Mouse (Mus musculus) T-helper 1 cell (primary cell): ENCODE results near the gene Slf2.

Source experiments
- in situ Hi-C: fragments of 300-600 bp; cut with MboI, MseI; formaldehyde crosslinking; loops from one replicate; pipeline ENCODE4 v1.15.1; 2025; ENCODE audit warnings: high pct_unique_total_duplicates

Gene Slf2

DNA sequence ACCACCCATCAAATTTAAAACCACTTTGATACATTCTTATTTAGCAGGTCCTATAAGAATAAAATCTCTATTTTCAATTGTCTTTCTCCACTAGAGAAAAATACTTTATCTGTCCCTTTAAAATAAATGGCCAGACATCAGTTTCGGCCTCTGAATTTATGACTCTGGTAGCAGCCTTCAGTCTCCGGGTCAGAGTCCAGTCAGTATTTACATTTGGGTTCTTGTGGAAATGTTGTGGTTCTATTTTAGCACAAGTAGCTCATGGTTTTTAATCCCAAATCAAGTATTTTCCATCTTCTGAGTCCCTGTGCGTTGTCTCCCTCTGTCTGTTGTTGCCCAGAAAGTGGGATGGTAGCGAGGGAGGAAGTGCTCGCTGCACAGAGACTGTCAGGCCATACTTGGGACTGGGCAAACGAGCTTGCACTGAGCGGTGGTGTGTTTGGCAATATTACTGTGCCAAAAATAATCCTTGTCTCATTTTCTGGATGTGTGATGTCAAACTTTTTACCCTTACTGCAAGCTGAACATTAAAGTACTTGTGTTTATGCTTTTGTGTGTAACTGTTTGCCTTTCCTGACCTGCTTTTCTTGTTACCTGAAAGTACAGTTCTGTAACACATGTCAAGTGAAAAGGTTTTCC is 51.6 kb downstream of the Slf2 start:
- in situ Hi-C loops = no loop called here

DNA sequence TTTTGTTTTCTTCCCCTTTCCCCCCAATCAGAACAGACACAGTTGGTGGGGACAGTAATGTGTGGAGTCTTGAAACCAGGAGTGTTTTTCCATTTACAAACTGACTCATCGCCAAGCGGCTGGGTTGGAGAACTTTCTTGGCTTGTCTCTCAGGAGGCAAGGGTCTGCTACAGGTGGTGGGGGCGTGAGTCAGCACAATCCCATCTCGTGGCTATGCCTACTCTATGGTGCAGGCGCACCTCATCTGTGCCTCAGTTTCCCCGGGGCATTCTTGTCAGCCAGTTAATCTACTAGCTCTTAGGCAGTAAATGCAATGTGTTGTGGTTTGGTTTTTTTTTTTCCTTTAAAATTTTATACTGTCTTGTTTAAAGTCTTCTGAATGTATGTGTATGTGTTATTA is 52.4 kb downstream of the Slf2 start:
- in situ Hi-C loops = no loop called here

DNA sequence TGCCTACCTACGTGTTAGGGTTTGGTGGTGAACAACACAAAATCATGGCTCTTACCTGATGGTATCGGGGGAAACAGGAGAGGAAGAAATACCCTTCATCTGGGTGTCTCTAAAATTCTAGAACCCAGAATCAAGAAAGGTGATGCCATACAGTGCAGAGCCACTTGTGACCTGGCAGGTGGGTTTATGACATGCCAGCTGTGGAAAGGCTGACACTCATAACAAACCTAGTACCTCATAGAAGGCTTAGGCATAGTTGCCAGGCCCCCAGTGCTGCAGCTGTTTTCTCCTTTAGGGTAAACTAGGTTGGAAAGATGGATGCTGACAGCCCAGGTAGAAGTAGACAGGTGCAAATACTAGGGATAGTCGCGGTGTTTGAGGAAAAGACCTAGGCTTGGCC is 53.5 kb downstream of the Slf2 start:
- in situ Hi-C loops = no loop called here

DNA sequence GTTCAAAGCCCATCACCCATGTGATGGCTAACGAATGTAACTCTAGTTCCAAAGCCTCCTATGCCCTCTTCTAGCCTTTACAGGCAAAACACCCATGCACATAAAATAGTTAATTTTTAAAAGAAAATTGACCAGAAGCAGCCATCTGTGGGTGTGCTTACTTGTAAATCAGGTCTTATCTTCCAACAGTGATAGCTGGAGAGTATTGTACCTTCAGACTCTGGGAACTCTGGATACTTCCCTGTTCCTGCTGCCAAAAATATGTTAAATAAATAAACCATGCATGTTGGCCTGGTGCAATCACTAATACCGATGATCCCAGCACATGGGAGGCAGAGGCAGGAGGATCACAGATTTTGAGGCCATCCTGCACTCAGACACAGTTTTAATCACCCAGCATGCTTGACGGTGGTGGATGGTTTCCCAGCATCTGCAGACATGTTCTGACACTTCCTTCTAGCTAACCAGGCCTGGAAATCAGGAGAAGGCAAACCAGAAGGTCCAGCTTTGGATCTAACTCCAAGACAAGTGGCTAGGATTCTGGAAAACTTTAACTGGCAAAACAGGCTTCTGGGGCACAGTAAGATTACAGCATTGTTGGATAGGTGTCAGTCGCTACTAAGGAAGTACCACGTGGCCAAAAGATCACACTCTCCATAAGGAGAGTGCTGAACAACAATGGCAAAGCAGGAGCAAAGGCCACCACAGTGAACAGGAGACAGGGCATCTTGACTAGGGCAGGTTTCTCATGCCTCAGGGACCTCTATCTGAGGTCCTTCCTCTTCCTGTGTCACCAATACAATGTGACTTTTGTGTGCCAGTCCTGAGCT is 54.4 kb downstream of the Slf2 start:
- in situ Hi-C loops = no loop called here

DNA sequence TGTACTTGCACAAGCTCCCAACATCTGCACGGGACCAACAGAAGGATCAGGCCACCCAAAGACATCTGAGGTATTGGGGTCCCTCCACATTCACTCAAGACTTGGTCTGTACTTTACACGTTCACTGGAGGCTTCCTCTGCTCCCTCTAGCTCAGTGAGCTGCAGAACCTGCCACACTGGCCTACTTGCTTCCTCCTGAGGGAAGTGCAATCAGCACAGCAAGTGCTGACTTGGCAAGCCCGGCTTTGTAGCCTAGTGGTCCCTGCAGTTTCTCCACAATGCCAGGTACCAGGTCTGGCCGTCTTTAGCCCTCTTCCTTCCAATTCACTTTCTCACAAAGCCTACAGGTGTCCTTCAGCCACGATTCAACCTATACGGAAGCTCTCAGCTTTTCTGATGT is 56.1 kb downstream of the Slf2 start:
- in situ Hi-C loops = no loop called here

DNA sequence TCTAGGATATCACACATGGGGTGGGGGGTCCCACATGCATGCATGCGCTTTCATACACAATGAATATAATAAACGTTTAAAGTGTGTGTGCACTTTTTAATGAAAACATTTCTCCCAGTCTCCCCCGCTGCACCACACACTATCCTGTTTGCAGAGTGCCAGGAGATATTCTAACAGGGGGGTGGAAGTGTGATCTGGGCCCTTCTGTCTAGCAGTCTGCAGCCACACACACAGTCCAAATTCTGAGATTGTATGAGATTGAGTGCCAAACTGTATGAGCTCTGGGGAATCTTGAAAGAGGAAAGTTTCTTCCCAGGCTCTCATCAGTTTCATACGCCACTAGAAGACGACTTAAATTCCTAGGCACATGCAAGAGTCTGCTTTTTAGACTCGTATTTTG is 56.9 kb downstream of the Slf2 start:
- in situ Hi-C loops = no loop called here

DNA sequence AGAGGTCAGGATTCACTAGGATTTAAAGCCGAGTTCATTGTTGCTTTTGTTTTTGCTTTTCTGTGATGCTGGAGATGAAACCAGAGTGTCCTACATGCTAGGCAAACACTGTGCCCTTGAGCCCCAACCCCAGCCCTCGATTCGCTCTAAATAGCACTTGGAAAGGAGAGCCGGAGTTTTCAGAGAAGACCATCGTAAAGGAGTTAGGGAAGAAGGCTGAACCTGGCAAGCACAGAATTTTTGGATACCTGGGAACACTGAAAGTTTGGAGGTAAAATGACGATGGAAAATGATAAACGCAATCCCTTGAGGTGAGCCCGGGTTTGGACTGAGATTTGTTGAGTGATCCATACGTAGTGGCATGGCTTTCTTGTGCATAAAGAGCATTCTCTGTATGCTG is 57.4 kb downstream of the Slf2 start:
- in situ Hi-C loops = no loop called here

DNA sequence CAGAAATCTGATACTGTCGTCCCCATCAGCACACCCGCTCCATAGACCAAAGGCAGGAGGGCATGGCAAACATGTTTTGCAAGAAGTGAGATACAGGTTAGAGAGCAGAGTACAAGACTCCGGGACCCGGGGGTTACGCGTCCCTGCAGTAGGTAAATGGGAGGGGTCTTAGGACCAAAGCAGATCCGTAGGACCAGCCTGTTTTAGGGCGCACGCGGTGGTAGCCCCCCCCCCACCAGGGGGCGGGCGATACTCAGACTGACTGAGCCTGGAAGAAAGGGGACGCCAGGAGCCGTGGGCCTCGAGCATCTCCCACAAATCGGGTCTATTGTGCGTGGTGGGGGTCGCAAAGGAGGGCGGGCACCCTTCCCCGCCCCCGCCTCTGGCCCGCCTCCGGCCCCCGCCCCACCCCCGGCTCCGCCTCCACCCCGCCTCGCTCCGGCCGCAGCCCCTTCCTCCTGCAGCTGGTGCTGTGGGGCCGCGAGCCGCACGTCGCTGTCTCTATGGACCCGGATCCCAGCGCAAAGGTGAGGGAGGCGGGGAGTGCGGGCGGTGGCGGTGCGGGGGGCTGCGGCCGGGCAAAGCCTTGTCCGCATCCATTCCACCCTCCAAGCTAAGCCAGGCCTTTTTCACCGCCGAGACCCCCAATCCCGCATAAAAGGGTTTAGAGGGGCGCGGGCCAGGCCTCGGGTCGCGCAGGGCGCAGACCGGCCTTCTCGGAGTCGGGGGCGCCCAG is 58.0 kb downstream of the Slf2 start, which contains the start of gene Sema4g:
Gene Sema4g, plus strand, starts transcription at position 271 of the 736 bp plus-strand sequence.
- in situ Hi-C loops = no loop called here

DNA sequence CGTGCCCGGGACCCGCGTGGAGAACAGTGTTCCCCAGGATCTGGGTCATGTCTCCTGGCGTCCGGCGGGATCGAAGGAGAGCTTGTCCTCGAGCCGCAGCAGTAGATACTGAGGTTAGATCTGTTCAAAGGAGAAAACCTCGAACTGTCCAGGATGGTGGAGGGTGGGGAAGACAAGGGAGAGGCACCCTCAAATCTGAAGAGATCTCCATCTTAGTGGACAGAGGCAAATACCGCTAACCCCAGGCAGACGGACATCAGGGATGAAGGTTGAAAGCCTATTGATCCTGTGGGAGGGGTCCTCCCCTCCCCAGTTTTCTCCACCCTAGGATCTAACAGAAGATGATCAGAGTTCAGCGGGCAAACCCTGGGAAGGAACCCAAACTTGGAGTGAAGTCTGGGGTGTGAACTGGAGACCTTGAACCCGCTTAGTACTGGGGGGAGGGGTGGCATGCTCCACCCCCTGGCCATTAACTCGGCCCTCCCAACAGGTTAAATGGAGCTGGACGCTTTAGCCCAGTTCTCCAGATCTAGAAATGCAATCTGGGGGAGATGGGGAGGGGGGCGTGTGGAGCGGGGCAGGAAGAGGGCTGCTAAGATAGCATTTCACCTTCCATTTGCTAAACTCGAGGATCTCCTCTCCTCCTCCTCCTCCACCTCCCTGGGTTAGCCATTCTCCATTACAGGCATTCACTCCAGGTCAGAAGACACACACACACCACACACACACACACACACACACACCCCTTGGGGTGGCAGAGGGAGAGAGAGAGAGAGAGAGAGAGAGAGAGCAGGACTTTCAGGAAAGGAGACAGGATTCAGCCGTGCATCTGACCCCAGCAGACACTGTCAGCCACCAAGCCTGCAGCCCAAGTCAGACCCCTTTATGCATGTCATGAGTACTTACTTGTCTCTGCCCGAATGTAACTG is 58.9 kb downstream of the Slf2 start:
- in situ Hi-C loops = no loop called here

DNA sequence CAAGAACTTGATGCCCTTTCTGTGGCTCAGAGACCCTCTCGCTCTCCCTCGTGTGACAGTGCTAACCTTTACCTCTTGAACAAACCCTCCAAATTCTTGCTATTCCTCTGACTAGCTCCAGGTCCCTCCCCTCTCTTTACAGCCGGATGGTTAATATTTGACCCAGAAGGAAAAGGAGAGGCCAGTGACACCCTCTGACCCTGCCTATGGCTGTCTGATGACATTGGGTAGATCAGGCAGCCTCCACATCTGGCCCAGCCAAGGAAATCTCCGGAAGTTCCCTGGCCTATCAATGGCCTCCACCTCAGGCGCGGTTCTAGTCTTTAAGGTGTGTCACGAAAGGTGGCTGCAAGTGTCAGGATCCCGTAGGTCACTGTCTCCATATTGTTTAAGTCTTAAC is 60.1 kb downstream of the Slf2 start:
- in situ Hi-C loops = no loop called here

DNA sequence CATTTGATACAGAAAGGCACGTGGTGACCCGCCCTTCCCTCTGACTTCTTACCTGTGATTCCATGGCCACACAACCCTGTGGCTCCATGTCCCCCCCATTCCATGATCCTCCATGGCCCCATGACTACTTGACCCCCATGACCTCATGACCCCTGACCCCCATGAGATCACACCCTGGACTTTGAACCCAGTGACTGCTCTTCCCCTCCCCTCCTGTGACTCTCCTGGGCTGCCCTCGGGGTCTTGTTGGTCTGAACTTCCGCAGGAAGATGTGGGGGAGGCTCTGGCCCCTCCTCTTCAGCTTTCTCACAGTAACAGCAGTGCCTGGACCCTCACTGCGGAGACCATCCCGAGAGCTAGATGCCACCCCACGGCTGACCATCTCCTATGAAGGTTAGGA is 61.3 kb downstream of the Slf2 start:
- in situ Hi-C loops = no loop called here

DNA sequence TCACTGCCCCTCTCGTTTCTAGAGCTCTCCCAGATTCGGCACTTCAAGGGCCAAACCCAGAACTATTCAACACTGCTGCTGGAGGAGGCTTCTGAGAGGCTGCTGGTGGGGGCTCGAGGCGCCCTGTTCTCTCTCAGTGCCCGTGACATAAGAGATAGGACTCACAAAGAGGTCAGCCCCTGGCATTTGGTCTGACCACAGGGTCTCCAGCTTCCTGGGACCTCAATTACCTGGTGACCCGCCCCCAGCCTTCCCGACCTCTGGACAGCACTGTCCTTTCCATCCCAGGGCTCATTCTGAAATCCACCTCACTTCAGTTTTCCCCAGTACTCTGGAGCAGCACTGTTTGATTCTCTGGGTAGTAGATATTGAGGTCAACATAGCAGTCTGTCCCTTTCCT is 61.8 kb downstream of the Slf2 start:
- in situ Hi-C loops = no loop called here

DNA sequence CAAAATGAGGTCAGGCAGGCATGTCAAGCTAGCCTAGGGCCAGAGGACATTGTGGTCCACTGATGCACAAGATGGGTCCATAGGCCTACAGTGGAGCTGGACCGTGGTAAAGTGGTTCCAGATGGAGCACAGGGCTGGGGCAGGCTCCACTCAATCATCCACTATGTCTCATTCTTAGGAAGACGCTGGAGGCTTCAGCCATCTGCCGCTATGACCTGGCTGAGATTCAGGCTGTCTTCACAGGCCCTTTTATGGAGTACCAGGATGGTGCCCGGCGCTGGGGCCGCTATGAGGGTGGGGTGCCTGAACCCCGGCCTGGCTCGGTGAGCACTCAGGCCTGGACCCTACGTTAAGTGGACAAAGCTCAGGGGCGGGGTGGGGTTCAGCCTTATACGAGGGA is 66.8 kb downstream of the Slf2 start:
- in situ Hi-C loops = no loop called here

DNA sequence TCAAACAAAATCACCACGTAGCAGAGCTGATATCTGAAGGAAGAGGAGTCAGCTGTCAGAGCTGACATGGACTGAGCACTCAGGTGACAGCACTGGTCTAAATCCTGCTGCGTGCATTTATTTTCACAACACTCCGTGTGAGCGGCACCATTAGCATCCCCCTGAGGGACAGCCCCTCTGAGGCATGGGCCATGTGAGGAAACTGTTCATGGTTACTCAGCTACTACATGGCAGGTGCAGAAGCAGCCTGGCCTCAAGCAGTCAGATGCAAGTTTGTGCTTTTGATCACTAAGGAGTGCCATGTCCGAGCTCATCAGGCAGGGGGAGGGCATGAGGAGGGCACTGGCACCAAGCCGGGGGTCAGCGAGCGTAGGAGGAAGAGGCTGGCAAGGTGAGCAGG is 68.7 kb downstream of the Slf2 start:
- in situ Hi-C loops = no loop called here

DNA sequence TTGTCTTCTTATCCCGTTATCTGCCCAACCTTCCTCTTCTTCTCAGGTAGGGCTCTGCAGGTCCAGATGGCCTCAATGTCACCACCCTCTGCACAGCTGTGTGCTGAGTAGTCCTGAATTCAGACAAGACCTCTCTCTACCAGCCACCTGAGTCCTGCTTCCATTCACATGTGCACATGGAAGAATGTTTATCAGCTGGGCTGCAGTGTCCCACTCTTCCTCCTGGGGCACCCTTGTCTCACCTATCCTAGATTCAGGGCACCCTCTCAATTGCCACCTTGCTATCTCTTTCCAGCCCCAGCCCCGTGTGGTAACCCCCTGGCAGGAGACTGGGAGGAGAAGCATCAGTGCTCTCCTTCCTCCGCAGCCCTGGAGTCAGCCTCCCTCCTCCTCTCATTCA is 71.3 kb downstream of the Slf2 start:
- in situ Hi-C loops = no loop called here

DNA sequence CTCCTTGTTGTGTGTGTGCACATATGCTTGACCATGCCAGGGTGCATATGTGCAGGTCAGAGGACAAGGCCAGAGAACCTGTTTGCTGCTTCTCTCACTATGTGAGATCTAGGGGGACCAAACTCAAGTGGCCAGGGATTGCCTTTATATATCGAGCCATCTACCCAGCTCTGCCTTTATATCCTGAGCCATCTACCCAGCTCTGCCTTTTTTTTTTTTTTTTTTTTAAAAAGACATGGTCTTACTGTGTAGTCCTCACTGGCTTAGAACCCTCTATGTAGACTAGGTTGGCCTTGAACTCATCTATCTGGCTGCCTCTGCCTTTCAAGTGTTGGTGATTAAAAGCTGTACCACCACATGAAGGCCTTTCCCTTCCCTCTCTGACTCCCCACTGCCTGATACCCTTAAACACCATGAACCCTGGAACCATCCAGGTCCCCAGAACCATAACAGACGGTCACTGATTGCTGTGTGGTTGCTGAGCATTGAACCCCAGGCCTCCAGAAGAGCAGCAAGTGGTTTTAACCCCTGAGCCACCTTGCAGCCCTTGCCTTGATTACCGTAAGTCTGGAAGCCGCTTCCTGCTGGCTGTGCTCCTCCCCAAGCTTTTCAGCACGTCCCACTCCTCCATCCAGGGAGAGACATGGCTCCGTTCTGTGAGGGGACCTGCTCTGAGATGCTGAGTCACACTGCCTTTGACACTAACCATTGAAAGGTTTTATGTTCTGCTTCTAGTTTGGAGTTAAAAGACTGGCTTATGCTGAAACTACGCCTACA is 73.0 kb downstream of the Slf2 start:
- in situ Hi-C loops = no loop called here

DNA sequence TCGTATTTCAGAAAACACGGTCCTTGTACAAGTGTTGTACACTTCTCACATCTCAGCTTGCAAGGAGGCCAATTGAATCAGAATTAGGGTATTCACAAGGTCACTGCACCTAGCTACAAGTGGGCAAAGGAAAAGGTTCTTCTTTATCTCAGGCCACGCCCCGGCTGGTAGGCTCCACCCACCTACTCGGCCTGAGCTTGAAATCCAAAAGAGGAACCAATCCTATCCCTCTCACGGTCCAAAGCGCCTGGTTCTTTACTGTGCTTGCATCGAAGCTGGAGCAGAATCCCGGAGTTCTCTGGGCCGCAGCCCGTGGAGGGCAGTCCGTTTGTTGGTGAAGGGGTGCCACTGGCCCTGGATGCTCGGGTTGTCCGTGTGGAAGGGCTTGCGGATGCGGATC is 74.5 kb downstream of the Slf2 start, which contains the start of gene Twnk:
Gene Twnk, plus strand, starts transcription at position 220 of the 400 bp plus-strand sequence.
- in situ Hi-C loops = loop anchor here (5.0 kb wide), 1 partner anchor 42 kb away; the partner anchor contains the start of genes Pdzd7 and Sfxn3

DNA sequence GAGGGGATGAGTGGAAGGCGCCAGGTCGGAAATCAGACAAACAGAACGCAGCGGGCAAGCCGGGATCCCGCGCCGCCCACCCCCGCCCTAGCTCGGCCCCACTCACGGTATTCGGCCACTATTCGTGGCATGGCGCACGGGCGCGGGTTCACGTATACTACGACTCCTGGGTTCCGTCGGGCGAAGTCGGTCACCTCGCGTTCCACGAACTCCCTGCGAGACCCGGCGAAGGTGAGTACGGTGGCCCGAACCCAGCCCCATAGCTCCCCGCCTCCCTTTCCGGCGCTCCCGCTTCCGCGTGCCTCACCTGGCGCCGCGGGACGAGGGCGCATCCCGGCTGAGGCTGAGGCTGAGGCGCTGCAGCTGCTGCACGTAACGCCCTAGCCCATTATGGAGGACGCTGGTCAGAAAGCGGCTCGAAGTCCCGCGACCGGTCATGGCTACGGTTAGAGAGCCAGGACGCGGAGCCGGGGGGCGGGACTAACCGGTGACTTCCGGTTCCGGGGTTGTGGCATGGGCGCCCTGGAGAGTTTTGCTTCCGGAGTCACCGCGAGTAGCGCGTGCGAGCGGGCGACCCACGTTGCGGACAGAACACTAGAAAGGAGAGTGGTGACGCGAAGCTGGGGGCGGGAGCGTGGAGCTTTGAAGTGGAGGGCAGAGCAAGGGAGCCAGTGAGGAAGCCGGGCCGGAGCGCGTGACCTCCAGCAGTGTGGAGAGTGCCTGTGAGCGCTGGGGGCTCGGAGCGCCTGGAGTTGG is 75.2 kb downstream of the Slf2 start, which contains the start of gene Mrpl43:
Gene Mrpl43, minus strand, starts transcription at position 486 of the 756 bp plus-strand sequence.
- in situ Hi-C loops = loop anchor here (5.0 kb wide), 1 partner anchor 41 kb away; the partner anchor contains the start of genes Pdzd7 and Sfxn3

DNA sequence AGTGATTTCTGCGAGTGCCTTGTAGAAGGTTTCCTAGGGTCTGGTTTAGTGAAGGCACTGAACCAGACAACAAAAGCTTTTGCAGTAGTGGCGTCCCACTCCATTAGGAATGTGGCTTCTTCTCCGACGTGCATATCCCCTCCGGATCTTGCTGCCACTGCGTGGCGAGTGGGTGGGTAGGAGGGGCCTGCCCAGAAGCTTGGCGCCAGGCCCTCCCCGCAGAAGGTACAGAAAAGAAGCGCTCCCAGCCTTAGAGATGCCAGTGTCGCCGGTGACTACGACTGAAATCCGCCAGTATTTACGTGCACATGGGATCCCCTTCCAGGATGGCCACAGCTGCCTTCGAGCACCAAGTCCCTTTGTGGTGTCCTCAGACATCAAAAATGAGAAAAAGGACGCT is 76.1 kb downstream of the Slf2 start:
- in situ Hi-C loops = loop anchor here (5.0 kb wide), 1 partner anchor 40 kb away; the partner anchor contains the start of genes Pdzd7 and Sfxn3
